Mouse (Mus musculus): ENCODE results near the gene Cfap54.

- no peak for TF ChIP-seq CHD2 (IDR thresholded peaks at IDR 0.05; ENCODE audit: low read depth, low read length)
- no peak for TF ChIP-seq ZNF384 (IDR thresholded peaks at IDR 0.05; ENCODE audit: low read depth, low read length)
- no peak for TF ChIP-seq ZC3H11A (IDR thresholded peaks at IDR 0.05; ENCODE audit: borderline replicate concordance, low read depth, low read length)
- no peak for TF ChIP-seq HCFC1 (IDR thresholded peaks at IDR 0.05; ENCODE audit: borderline replicate concordance, insufficient read depth, low read length)
Observed at GRCm38 (mm10) chr10:93064973-93065372, 16.4 kb downstream of the Cfap54 start.
